Mouse (Mus musculus) spleen, adult 2 months (tissue): ENCODE measurements around the gene Vsig10. TPM values are rescaled to one million over a fixed set of nuclear protein-coding genes. Genes with fewer than 3 reads are reported as not detected.

Experiments
- DNase-seq, 2 experiments: peaks; one replicate each; pipeline versions ENCODE4 v3.0.0 to v3.0.0-alpha.2; 2012 to 2021; ENCODE audit warnings: low spot score in 2 of 2, low read depth in 1 of 2
- H3K27ac ChIP-seq: fragments of 200-500 bp; 2 replicates; pipeline ENCODE4 v1.5.1; 2012; ENCODE audit warnings: low read length, inconsistent platforms; ENCODE audit not compliant: insufficient read depth
- H3K27me3 ChIP-seq: fragments of 200-500 bp; 2 replicates; pipeline ENCODE4 v1.6.1; 2012; ENCODE audit warnings: mild to moderate bottlenecking, moderate library complexity, low read length, inconsistent platforms; ENCODE audit not compliant: control insufficient read depth, insufficient read depth
- H3K36me3 ChIP-seq: fragments of 200-500 bp; 2 replicates; pipeline ENCODE4 v1.6.1; 2012; ENCODE audit warnings: mild to moderate bottlenecking, low read length, inconsistent platforms; ENCODE audit not compliant: control insufficient read depth, insufficient read depth
- H3K4me1 ChIP-seq: fragments of 200-500 bp; 2 replicates; pipeline ENCODE4 v1.6.1; 2011; ENCODE audit warnings: inconsistent platforms; ENCODE audit not compliant: control insufficient read depth, insufficient read depth, insufficient read length
- H3K4me3 ChIP-seq: fragments of 200-500 bp; 2 replicates; pipeline ENCODE4 v1.5.1; 2011; ENCODE audit warnings: mild to moderate bottlenecking, inconsistent platforms; ENCODE audit not compliant: insufficient read depth, insufficient read length; ENCODE audit errors: extremely low read depth
- CTCF ChIP-seq: fragments of 200-500 bp; IDR thresholded peaks from 2 replicates; pipeline ENCODE4 v1.5.1; 2011; ENCODE audit warnings: mild to moderate bottlenecking, inconsistent platforms; ENCODE audit not compliant: insufficient read depth, insufficient read length, insufficient replicate concordance; ENCODE audit errors: extremely low read depth
- POLR2A ChIP-seq: fragments of 200-500 bp; IDR thresholded peaks from 2 replicates; pipeline ENCODE4 v1.6.1; 2011; ENCODE audit warnings: low read depth, low read length, inconsistent platforms
- WGBS: fragments of 180-500 bp; shearing (Covaris S2); methylation state at CpG from one replicate; pipeline ENCODE4 v1.1.7; 2018; 5-methylcytosine and 5-hydroxymethylcytosine counted together
- polyA plus RNA-seq: library from polyadenylated mRNA; depleted of rRNA; stranded (reverse); fragments of >200 nt; gene quantifications from 2 replicates; pipeline ENCODE4 v1.2.3, GENCODE M21; 2012

The Vsig10 gene
- polyA plus RNA-seq, 1 experiment: 11.0 TPM

DNA sequence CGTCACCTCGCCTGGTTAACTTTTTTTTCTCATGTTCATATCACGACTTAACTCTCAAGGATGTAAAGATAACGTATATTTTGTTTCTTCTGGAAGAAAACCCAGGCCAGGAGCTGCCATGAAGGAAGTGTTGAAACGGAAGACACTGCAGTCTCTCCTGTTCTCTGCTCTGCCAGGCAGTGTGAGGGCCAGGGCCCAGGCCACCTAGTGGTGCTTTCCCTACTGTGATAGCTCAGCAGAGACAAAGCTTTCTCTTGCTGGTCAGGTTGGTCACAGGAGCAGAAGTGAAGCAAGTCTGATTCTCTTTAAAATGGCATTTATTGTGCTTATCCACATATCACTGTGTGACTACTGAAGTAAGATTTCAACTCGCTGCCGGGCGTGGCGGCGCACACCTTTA is 37.3 kb upstream of the Vsig10 start:
- H3K4me3 ChIP-seq: no peak overlapping the region
- 93% methylated on average over 10 of the region's 10 CpGs for WGBS
- no peak overlapping the region for H3K27ac ChIP-seq

DNA sequence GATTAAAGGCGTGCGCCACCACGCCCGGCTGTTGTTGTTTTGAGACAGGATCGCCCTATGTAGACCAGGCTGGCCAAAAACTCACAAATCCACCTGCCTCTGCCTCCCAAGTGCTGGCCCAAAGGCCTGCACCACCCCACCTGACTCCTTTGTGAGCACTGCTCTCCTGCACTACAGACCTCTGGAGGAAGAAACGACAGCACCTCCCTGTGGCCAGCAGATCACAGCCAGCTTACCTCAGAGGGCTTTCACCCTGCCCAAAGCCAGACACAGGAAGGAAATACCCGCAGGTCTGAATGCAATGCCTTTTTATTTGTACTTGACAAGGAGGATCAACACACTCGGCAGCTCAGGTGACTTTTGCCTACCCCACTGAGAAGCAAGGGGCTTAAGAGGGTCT is 36.5 kb upstream of the Vsig10 start:
- no peak overlapping the region for H3K4me3 ChIP-seq
- no peak for TF ChIP-seq CTCF
- no peak for TF ChIP-seq POLR2A
- DNase-seq: no peak
- peaks cover 9% of the 10 kb centered on the region; the same call in 1 of the 2 replicates for H3K36me3 ChIP-seq
- WGBS: 70% methylated on average over 8 of the region's 8 CpGs
- H3K4me1 ChIP-seq: peaks cover 3% of the 10 kb centered on the region
- no peaks in the 10 kb centered on the region for H3K27me3 ChIP-seq
- H3K27ac ChIP-seq: no peak overlapping the region

More for the DNA sequence above, 37.3 kb upstream of the Vsig10 start:
- no peak for TF ChIP-seq CTCF
- no peak for TF ChIP-seq POLR2A
- Histone ChIP-seq H3K4me1 (peaks cover under 1% of the 10 kb centered on the region), H3K27me3 (no peaks in the 10 kb centered on the region), H3K36me3 (peaks cover 9% of the 10 kb centered on the region; the same call in 1 of the 2 replicates)
- no peak for DNase-seq

DNA sequence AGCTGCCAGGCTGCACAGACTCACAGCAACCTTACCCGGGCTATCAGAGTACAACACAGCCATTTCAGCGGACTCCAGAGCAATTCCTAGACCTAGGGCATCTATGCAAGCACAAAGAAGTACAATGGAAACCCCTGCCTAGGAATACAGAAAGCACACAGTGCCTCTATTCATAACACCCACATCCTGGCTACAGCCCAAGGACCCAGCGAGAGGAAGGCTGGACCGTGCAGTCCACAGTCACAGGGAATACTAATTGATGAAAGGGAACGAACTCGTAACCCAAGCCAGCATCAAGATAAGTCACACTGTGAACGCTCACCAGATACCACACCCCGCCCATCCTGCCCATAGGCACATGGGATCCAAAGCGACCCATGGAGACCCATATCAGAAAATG is 34.9 kb upstream of the Vsig10 start:
- Histone ChIP-seq H3K4me1 (peaks cover 6% of the 10 kb centered on the region), H3K27ac (no peak overlapping the region), H3K36me3 (peaks cover 9% of the 10 kb centered on the region; the same call in 1 of the 2 replicates), H3K4me3 (no peak overlapping the region), H3K27me3 (no peaks in the 10 kb centered on the region)
- DNase-seq: no peak
- 90% methylated on average over 9 of the region's 9 CpGs for WGBS
- TF ChIP-seq POLR2A: no peak

- Histone ChIP-seq H3K27ac (no peak overlapping the region), H3K4me1 (peaks cover 6% of the 10 kb centered on the region), H3K4me3 (no peak overlapping the region), H3K36me3 (peaks cover 9% of the 10 kb centered on the region; the same call in 1 of the 2 replicates), H3K27me3 (no peaks in the 10 kb centered on the region)
- WGBS: 77% methylated on average over 7 of the region's 7 CpGs
- no peak for DNase-seq
- TF ChIP-seq CTCF (no peak), POLR2A (no peak)
Measured at GRCm38 (mm10) chr5:117284682-117285081, 34.2 kb upstream of the Vsig10 start.

DNA sequence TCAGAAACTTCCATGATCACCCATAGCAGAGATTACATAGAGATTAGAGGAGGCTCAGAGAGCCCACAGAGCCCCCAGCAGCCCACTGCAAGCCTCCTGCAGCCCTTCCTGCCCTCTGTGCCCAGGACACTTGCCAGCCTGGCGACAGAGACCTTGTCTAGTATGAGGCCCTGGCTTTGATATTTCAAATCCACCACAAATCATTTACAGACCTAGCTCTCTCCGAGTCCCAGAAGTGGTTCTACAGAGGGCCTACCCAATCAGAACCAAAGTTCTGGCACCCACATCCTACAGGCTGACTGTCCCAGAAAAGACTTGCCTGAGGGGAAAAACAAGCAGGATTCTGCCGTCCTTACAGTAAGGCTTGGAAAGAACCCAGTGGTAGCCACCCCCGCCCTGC is 33.6 kb upstream of the Vsig10 start:
- DNase-seq: no peak
- WGBS: 88% methylated on average over 4 of the region's 4 CpGs
- peaks cover 6% of the 10 kb centered on the region for H3K4me1 ChIP-seq
- TF ChIP-seq POLR2A (no peak), CTCF (no peak)
- H3K27me3 ChIP-seq: no peaks in the 10 kb centered on the region
- H3K4me3 ChIP-seq: no peak overlapping the region
- no peak overlapping the region for H3K27ac ChIP-seq
- H3K36me3 ChIP-seq: peaks cover 9% of the 10 kb centered on the region; the same call in 1 of the 2 replicates

DNA sequence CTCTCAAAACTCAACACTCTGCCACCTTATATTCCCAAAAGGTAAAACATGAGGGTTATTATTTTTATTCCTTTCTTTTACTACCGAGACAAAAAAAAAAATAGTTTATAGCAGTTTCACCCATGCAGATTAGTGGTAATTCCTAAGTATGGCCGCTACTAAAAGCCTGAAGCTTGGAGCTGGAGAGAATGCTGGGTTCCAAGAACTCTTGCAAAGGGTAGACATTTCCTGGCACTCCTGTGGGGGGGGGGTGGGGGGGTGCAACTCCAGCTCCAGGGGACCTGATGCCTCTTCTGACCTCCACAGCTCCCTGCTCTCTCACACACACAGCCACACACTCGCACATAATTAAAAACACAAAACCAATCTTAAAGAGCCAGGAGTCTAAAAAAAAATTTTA is 32.6 kb upstream of the Vsig10 start:
- WGBS: 57% methylated on average over 3 of the region's 3 CpGs
- DNase-seq: no peak
- Histone ChIP-seq H3K4me1 (peaks cover 6% of the 10 kb centered on the region), H3K27me3 (no peaks in the 10 kb centered on the region), H3K36me3 (peaks cover 9% of the 10 kb centered on the region; the same call in 1 of the 2 replicates), H3K27ac (no peak overlapping the region), H3K4me3 (no peak overlapping the region; the same call in 1 of the 2 replicates)
- no peak for TF ChIP-seq CTCF
- no peak for TF ChIP-seq POLR2A

GRCm38 (mm10) chr5:117286831-117287822 is 31.8 kb upstream of the Vsig10 start, which contains the start of gene Pebp1:
Pebp1 (minus strand) TSS chr5:117287625.
- Histone ChIP-seq H3K27ac (no peak within 1 kb of the TSS), H3K4me1 (peaks cover 6% of the 10 kb centered on the region), H3K36me3 (peaks cover 9% of the 10 kb centered on the region; the same call in 1 of the 2 replicates), H3K27me3 (no peaks in the 10 kb centered on the region), H3K4me3 (peak within 1 kb of the TSS; percentile 68)
- WGBS: under 1% methylated on average over 76 of the region's 77 CpGs
- peak; percentile 85 to 96 for DNase-seq
- no peak for TF ChIP-seq CTCF
- peak; percentile 15; the same call in 1 of the 2 replicates for TF ChIP-seq POLR2A
